Mouse (Mus musculus) megakaryocyte, embryonic 14.5 days (primary cell): Measurements from ENCODE around the gene Zfp523. TPM values are rescaled to one million over a fixed set of nuclear protein-coding genes. Genes with fewer than 3 reads are reported as not detected.

Experiments
- H3K27me3 ChIP-seq: replicated peaks from 2 replicates; pipeline ENCODE3; 2012; ENCODE audit warnings: inconsistent platforms
- H3K36me3 ChIP-seq: replicated peaks from 2 replicates; pipeline ENCODE3; 2012; ENCODE audit warnings: low read length, inconsistent platforms, mixed read lengths
- H3K4me1 ChIP-seq: 2 replicates; pipeline ENCODE4 v1.6.1; 2012; ENCODE audit warnings: inconsistent platforms
- H3K4me3 ChIP-seq: replicated peaks from 2 replicates; pipeline ENCODE3; 2012; ENCODE audit warnings: moderate library complexity, mild to moderate bottlenecking, inconsistent platforms
- H3K9me3 ChIP-seq: 2 replicates; pipeline ENCODE4 v1.6.1; 2012; ENCODE audit warnings: inconsistent platforms
- FLI1 ChIP-seq: IDR thresholded peaks from 2 replicates; pipeline ENCODE4 v1.6.1; 2012; ENCODE audit warnings: low read length, inconsistent platforms, mixed read lengths
- GATA1 ChIP-seq: IDR thresholded peaks from 3 replicates; pipeline ENCODE4 v1.6.1; 2012; ENCODE audit warnings: mixed read lengths, low read length, inconsistent platforms, borderline replicate concordance
- polyA plus RNA-seq: library from polyadenylated mRNA; stranded (reverse); fragments of >175 nt; gene quantifications from 2 replicates; pipeline ENCODE4 v1.2.3, GENCODE M21; 2012; ENCODE audit warnings: low replicate concordance; ENCODE audit not compliant: insufficient read depth

The Zfp523 gene
- polyA plus RNA-seq, 1 experiment: 45.0 TPM

DNA sequence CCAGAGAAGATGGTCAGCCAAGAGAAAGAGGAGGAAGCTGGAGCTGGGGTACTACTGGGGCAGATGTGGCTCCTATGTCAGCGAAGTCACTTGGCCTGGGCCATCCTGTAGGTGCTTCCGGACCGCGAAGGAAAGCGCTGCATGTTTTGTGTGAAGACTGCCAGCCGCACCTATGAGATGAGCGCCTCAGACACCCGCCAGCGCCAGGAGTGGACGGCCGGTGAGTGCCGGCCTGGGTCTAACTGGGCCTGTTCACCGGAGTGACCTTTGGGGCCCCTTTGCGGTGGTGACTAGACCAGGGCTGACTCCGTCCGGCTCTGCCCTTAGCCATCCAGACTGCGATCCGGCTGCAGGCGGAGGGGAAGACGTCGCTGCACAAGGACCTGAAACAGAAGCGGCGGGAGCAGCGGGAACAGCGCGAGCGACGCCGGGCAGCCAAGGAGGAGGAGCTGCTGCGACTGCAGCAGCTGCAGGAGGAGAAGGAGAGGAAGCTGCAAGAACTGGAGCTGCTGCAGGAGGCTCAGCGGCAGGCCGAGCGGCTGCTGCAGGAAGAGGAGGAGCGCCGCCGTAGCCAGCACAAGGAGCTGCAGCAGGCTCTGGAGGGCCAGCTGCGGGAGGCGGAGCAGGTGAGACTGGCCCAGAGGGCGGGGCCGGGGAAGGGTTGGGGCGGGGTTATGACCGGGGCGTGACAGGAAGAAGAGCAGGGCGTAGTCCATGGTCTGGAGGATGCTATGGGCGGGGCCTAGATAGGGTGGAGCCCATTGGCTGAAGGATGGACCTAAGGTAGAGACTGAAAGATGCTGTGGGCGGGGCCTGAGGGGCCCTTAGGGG is 46.8 kb downstream of the Zfp523 start:
- peaks cover 89% of the 10 kb centered on the region for H3K36me3 ChIP-seq
- TF ChIP-seq FLI1 (no peak), GATA1 (no peak)
- H3K27me3 ChIP-seq: no peaks in the 10 kb centered on the region
- H3K4me3 ChIP-seq: peak overlapping the region; percentile 91
- H3K9me3 ChIP-seq: no peaks in the 10 kb centered on the region
- H3K4me1 ChIP-seq: peaks cover 69% of the 10 kb centered on the region

GRCm38 (mm10) chr17:28224615-28225014 is 47.7 kb downstream of the Zfp523 start:
- Histone ChIP-seq H3K4me1 (peaks cover 66% of the 10 kb centered on the region), H3K27me3 (no peaks in the 10 kb centered on the region), H3K9me3 (no peaks in the 10 kb centered on the region), H3K36me3 (peaks cover 91% of the 10 kb centered on the region), H3K4me3 (no peak overlapping the region)
- TF ChIP-seq FLI1 (no peak), GATA1 (no peak)

- Histone ChIP-seq H3K4me3 (no peak overlapping the region), H3K27me3 (no peaks in the 10 kb centered on the region), H3K36me3 (peaks cover 88% of the 10 kb centered on the region), H3K4me1 (peaks cover 67% of the 10 kb centered on the region), H3K9me3 (no peaks in the 10 kb centered on the region)
- no peak for TF ChIP-seq GATA1
- TF ChIP-seq FLI1: no peak
Observed at GRCm38 (mm10) chr17:28226014-28226413, 49.1 kb downstream of the Zfp523 start.

GRCm38 (mm10) chr17:28230486-28230885 is 53.6 kb downstream of the Zfp523 start:
- peaks cover 64% of the 10 kb centered on the region for H3K4me1 ChIP-seq
- no peaks in the 10 kb centered on the region for H3K27me3 ChIP-seq
- H3K9me3 ChIP-seq: no peaks in the 10 kb centered on the region
- TF ChIP-seq FLI1: no peak
- peaks cover 63% of the 10 kb centered on the region for H3K36me3 ChIP-seq
- H3K4me3 ChIP-seq: no peak overlapping the region

DNA sequence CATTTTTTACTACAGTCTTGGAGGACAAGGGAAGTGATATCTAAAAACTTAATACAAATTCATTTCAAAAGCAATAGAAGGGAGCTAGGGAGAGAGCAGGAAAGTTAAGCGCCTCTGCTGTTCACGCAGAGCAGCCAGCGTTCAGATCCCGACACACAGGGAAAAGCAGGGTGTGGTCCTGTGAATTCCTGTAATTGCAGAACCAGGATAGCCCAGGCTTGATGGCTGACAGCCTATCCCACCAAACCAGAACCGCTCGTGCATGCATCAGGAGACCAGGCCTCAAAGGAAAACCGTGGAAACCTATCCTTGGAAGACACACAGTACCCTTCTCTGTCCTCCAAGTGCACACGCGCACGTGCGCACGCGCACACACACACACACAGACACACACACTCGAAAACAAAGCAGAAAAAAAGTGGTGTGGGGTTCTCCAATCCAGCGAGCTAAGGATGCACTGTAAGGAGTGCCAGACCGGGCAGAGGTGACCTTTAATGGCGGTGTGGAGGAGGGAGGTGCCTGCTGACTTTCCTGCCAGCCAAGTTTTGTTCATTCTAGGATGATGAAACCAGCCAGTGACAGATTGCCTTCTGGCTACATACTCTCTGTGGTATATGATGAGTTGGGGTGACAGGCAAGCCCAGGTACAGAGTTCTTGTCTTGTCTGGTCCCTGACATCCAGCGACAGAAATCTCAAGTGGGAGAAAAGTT is 54.3 kb downstream of the Zfp523 start:
- H3K27me3 ChIP-seq: no peaks in the 10 kb centered on the region
- H3K36me3 ChIP-seq: peaks cover 63% of the 10 kb centered on the region
- H3K4me3 ChIP-seq: no peak overlapping the region
- peaks cover 64% of the 10 kb centered on the region for H3K4me1 ChIP-seq
- TF ChIP-seq GATA1 (no peak), FLI1 (no peak)
- no peaks in the 10 kb centered on the region for H3K9me3 ChIP-seq

- H3K36me3 ChIP-seq: peaks cover 66% of the 10 kb centered on the region
- H3K4me1 ChIP-seq: peaks cover 72% of the 10 kb centered on the region
- no peaks in the 10 kb centered on the region for H3K27me3 ChIP-seq
- TF ChIP-seq GATA1 (no peak), FLI1 (no peak)
- H3K9me3 ChIP-seq: no peaks in the 10 kb centered on the region
- H3K4me3 ChIP-seq: peak within 1 kb of the TSS; percentile 98
Observed at GRCm38 (mm10) chr17:28232475-28233060, 55.6 kb downstream of the Zfp523 start, which contains the start of gene Ppard. Gene Ppard (plus strand): TSS chr17:28232700.

DNA sequence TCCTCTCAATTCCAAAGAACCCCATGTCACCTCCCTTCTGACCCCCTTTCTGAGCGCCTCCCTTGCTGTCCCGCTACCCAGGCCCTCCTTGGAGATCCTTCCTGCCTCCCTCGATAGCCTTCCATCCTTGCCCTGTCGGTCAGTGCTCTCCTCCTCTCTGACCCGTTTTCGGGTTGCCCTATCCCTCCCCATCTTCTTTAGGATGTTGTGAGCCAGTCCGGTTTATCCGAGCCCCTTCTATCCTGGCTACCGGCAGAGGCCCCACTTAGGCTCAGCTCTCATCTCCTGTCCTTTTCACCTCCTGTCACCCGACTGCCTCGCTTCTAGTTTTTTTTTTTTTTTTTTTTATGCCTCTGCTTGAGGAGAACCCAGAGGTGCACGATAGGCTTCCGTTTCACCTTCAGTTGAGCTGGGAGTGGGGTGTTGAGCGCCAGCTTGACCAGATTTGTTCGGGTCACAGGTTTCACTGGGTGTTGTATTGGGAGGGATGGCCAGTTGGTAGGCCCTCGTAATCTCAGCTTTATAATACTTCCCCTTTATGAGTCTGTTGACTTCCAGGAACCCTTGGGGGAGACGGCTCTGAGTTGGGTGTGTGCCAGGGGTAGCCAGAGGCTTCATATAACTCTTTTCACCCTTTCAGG is 56.3 kb downstream of the Zfp523 start:
- TF ChIP-seq GATA1: no peak
- TF ChIP-seq FLI1: no peak
- H3K9me3 ChIP-seq: no peaks in the 10 kb centered on the region
- peaks cover 66% of the 10 kb centered on the region for H3K36me3 ChIP-seq
- H3K4me1 ChIP-seq: peaks cover 76% of the 10 kb centered on the region
- H3K27me3 ChIP-seq: no peaks in the 10 kb centered on the region
- peak overlapping the region; percentile 98 for H3K4me3 ChIP-seq

- no peak for TF ChIP-seq GATA1
- no peak for TF ChIP-seq FLI1
- Histone ChIP-seq H3K4me1 (peaks cover 85% of the 10 kb centered on the region), H3K4me3 (peak overlapping the region; percentile 87), H3K9me3 (no peaks in the 10 kb centered on the region), H3K27me3 (no peaks in the 10 kb centered on the region), H3K36me3 (peaks cover 65% of the 10 kb centered on the region)
Observed at GRCm38 (mm10) chr17:28234641-28235040, 57.7 kb downstream of the Zfp523 start.

GRCm38 (mm10) chr17:28235982-28236635 is 59.2 kb downstream of the Zfp523 start:
- TF ChIP-seq FLI1: no peak
- no peak for TF ChIP-seq GATA1
- peaks cover 85% of the 10 kb centered on the region for H3K4me1 ChIP-seq
- H3K4me3 ChIP-seq: peak overlapping the region; percentile 80
- H3K9me3 ChIP-seq: no peaks in the 10 kb centered on the region
- H3K36me3 ChIP-seq: peaks cover 71% of the 10 kb centered on the region
- no peaks in the 10 kb centered on the region for H3K27me3 ChIP-seq
